ENCODE assay signal across 25 mouse cellular contexts in genomic region chr3:53032432-53032831, GRCm38 (mm10). TPM values are rescaled to one million over a fixed set of nuclear protein-coding genes. Genes with fewer than 3 reads are reported as not detected.
DNase-seq lines count a peak whose midpoint lies in the region; ATAC-seq and TF ChIP-seq lines count a peak whose summit lies in the region.
"Had no signal": no experiment of that assay in that cellular context is flagged by ENCODE, and none has a peak within 500 bp of the region (broad histone marks: within the 10 kb centered on the region; RNA-seq: fewer than 3 reads in every experiment).

No protein-coding gene starts in this region.

- no peaks in the 10 kb centered on the region for H3K79me2 ChIP-seq in MEL (ENCODE audit: control insufficient read depth, insufficient read depth, low read length, poor library complexity)

- no peak overlapping the region for H3K9ac ChIP-seq in MEL (ENCODE audit: control insufficient read depth, low read depth, low read length, poor library complexity, severe bottlenecking)
- no peak overlapping the region for H3K9ac ChIP-seq in forebrain, embryonic 13.5 days
- H3K9ac ChIP-seq: embryonic facial prominence, embryonic 12.5 days; heart, embryonic 15.5 days; hindbrain, embryonic 13.5 days had no signal

- no peak for TF ChIP-seq RAD21 in MEL (IDR thresholded peaks at IDR 0.05; ENCODE audit: low read depth, low read length)

- no peak overlapping the region for H3K4me3 ChIP-seq in spleen, adult 2 months (ENCODE audit: extremely low read depth, insufficient read depth, insufficient read length)
- H3K4me3 ChIP-seq in MEL (ENCODE audit: control insufficient read depth in 1 of 2, insufficient read depth in 1 of 2, low read depth in 2 of 2, low read length in 2 of 2) = peak overlapping the region in 1 of 2 experiments; percentile 29; a peak in 1 of 4 replicates
- no peak overlapping the region for H3K4me3 ChIP-seq in thymus, adult 2 months (ENCODE audit: control insufficient read depth, insufficient read depth, low read length)
- H3K4me3 ChIP-seq in forebrain, embryonic 13.5 days = no peak overlapping the region
- H3K4me3 ChIP-seq: embryonic facial prominence, embryonic 12.5 days; heart, embryonic 15.5 days; hindbrain, embryonic 13.5 days had no signal

- H3K4me1 ChIP-seq in spleen, adult 2 months (ENCODE audit: control insufficient read depth, insufficient read depth, insufficient read length) = no peaks in the 10 kb centered on the region; the same call in 1 of the 2 replicates
- H3K4me1 ChIP-seq in MEL (ENCODE audit: control insufficient read depth in 1 of 2, insufficient read depth in 2 of 2, low read length in 2 of 2) = peaks cover 0 to 18% of the 10 kb centered on the region in 2 experiments; a peak in 2 of 4 replicates
- peaks cover 21% of the 10 kb centered on the region for H3K4me1 ChIP-seq in thymus, adult 2 months (replicated peaks; ENCODE audit: control insufficient read depth, insufficient read depth, low read length)
- H3K4me1 ChIP-seq in forebrain, embryonic 13.5 days = no peaks in the 10 kb centered on the region
- H3K4me1 ChIP-seq: embryonic facial prominence, embryonic 12.5 days; hindbrain, embryonic 13.5 days had no signal

- no peak overlapping the region for H3K4me2 ChIP-seq in forebrain, embryonic 13.5 days
- H3K4me2 ChIP-seq: embryonic facial prominence, embryonic 12.5 days; heart, embryonic 15.5 days; hindbrain, embryonic 13.5 days had no signal

- TF ChIP-seq CTCF in spleen, adult 2 months (IDR thresholded peaks at IDR 0.05; ENCODE audit: extremely low read depth, insufficient read depth, insufficient read length, insufficient replicate concordance) = no peak
- no peak for TF ChIP-seq CTCF in MEL (IDR thresholded peaks at IDR 0.05 in 2 of 3, conservative IDR thresholded peaks at IDR 0.05 in 1 of 3; ENCODE audit: control insufficient read depth in 1 of 3, insufficient read depth in 1 of 3, low read depth in 2 of 3, low read length in 3 of 3, poor library complexity in 1 of 3, severe bottlenecking in 1 of 3)
- TF ChIP-seq CTCF in thymus, adult 2 months (IDR thresholded peaks at IDR 0.05; ENCODE audit: borderline replicate concordance, control insufficient read depth, extremely low read depth, insufficient read depth, low read length, poor library complexity) = no peak

- no peaks in the 10 kb centered on the region for H3K27me3 ChIP-seq in spleen, adult 2 months (ENCODE audit: control insufficient read depth, insufficient read depth, low read length)
- no peaks in the 10 kb centered on the region; a peak in 1 of 4 replicates for H3K27me3 ChIP-seq in MEL (ENCODE audit: control insufficient read depth in 1 of 2, insufficient read depth in 2 of 2, low read length in 2 of 2)
- H3K27me3 ChIP-seq in thymus, adult 2 months (ENCODE audit: control insufficient read depth, insufficient read depth, low read length) = no peaks in the 10 kb centered on the region
- no peaks in the 10 kb centered on the region for H3K27me3 ChIP-seq in forebrain, embryonic 13.5 days
- H3K27me3 ChIP-seq: embryonic facial prominence, embryonic 12.5 days; heart, embryonic 15.5 days; Patski had no signal

- ATAC-seq in forebrain, embryonic 13.5 days = no peak
- ATAC-seq: forebrain, embryonic 14.5 days; inflammation-experienced regulatory T-cells, adult 6 months; Patski had no signal

- DNase-seq in spleen, adult 2 months (ENCODE audit: low read depth in 1 of 2, low spot score in 2 of 2) = no peak
- DNase-seq in spleen, adult 18-20 months = no peak
- DNase-seq in MEL (ENCODE audit: low read depth, low spot score) = peak; percentile 43
- peak; percentile 47 for DNase-seq in thymus, adult 2 months
- DNase-seq in thymus, postnatal 4 days = peak; percentile 60
- DNase-seq in kidney, postnatal 36 days = no peak
- DNase-seq in neural tube, embryonic 10.5 days (ENCODE audit: extremely low spot score, low spot score) = no peak
- DNase-seq: adrenal gland, adult 2 months; cerebellum, adult 11 months; cerebellum, adult 9-11 months; gastrocnemius, postnatal 10 days; heart, adult 11 months; heart, postnatal 36 days; kidney, adult 2 months; lung, postnatal 4 days; midbrain, embryonic 14.5 days had no signal

- H3K27ac ChIP-seq in spleen, adult 2 months (ENCODE audit: insufficient read depth, low read length) = peak overlapping the region; percentile 68; the same call in 1 of the 2 replicates
- H3K27ac ChIP-seq in MEL (ENCODE audit: control insufficient read depth, low read depth, low read length) = peak overlapping the region; percentile 29; the same call in 1 of the 2 replicates
- H3K27ac ChIP-seq in thymus, adult 2 months (ENCODE audit: control insufficient read depth, insufficient read depth, low read length) = peak overlapping the region; percentile 93
- no peak overlapping the region for H3K27ac ChIP-seq in forebrain, embryonic 13.5 days
- H3K27ac ChIP-seq: embryonic facial prominence, embryonic 12.5 days; heart, embryonic 15.5 days; hindbrain, embryonic 13.5 days; kidney, postnatal 0 days had no signal

- no peak for TF ChIP-seq POLR2A in spleen, adult 2 months (IDR thresholded peaks at IDR 0.05; ENCODE audit: low read depth, low read length)
- no peak for TF ChIP-seq POLR2A in MEL (IDR thresholded peaks at IDR 0.05; ENCODE audit: control insufficient read depth in 1 of 2, insufficient read depth in 1 of 2, low read depth in 1 of 2, low read length in 2 of 2, poor library complexity in 1 of 2)
- no peak for TF ChIP-seq POLR2A in thymus, adult 2 months (IDR thresholded peaks at IDR 0.05; ENCODE audit: control insufficient read depth, extremely low read depth, insufficient read depth, low read length, poor library complexity)

- no peaks in the 10 kb centered on the region for H3K36me3 ChIP-seq in spleen, adult 2 months (ENCODE audit: control insufficient read depth, insufficient read depth, low read length)
- peaks cover 0 to 6% of the 10 kb centered on the region in 2 experiments; a peak in 2 of 4 replicates for H3K36me3 ChIP-seq in MEL (ENCODE audit: control insufficient read depth in 1 of 2, insufficient read depth in 2 of 2, low read length in 2 of 2)
- no peaks in the 10 kb centered on the region for H3K36me3 ChIP-seq in thymus, adult 2 months (ENCODE audit: control insufficient read depth, insufficient read depth, low read length)
- no peaks in the 10 kb centered on the region for H3K36me3 ChIP-seq in forebrain, embryonic 13.5 days (ENCODE audit: poor library complexity, severe bottlenecking)
- H3K36me3 ChIP-seq: embryonic facial prominence, embryonic 12.5 days; heart, embryonic 15.5 days; hindbrain, embryonic 13.5 days had no signal

- WGBS in spleen, adult 2 months = 47% methylated on average over 5 of the region's 5 CpGs
- WGBS in thymus, adult 2 months = 45% methylated on average over 5 of the region's 5 CpGs
- WGBS in forebrain, embryonic 13.5 days = 90% methylated on average over 5 of the region's 5 CpGs

- H3K9me3 ChIP-seq in MEL (replicated peaks; ENCODE audit: insufficient read depth, low read length) = no peaks in the 10 kb centered on the region
- H3K9me3 ChIP-seq in forebrain, embryonic 13.5 days (replicated peaks) = no peaks in the 10 kb centered on the region
- H3K9me3 ChIP-seq: embryonic facial prominence, embryonic 12.5 days; heart, embryonic 15.5 days; hindbrain, embryonic 13.5 days had no signal

- TF ChIP-seq EP300 in MEL (IDR thresholded peaks at IDR 0.05; ENCODE audit: low read depth in 1 of 2, low read length in 2 of 2) = peak; percentile 74 to 77

TF ChIP-seq in MEL, 35 proteins besides CTCF, POLR2A, EP300 and RAD21:
- no peak for TF ChIP-seq ZC3H11A (IDR thresholded peaks at IDR 0.05; ENCODE audit: low read depth, low read length)
- TF ChIP-seq TCF12 (IDR thresholded peaks at IDR 0.05; ENCODE audit: low read depth, low read length) = peak; percentile 84
- TF ChIP-seq USF1 (IDR thresholded peaks at IDR 0.05; ENCODE audit: low read depth, low read length) = no peak
- no peak for TF ChIP-seq E2F4 (IDR thresholded peaks at IDR 0.05; ENCODE audit: borderline replicate concordance, low read depth, low read length)
- peak; percentile 62 for TF ChIP-seq SIN3A (IDR thresholded peaks at IDR 0.05; ENCODE audit: low read length)
- no peak for TF ChIP-seq POLR2AphosphoS5 (IDR thresholded peaks at IDR 0.05; ENCODE audit: borderline replicate concordance, low read depth, low read length)
- no peak for TF ChIP-seq CHD2 (IDR thresholded peaks at IDR 0.05; ENCODE audit: low read length)
- 0 out of 2 replicates have a peak, but pooled peaks have one; percentile 43 for TF ChIP-seq HCFC1 (IDR thresholded peaks at IDR 0.05; ENCODE audit: low read depth, low read length)
- peak; percentile 91 for TF ChIP-seq GATA1 (IDR thresholded peaks at IDR 0.05; ENCODE audit: low read depth, low read length)
- peak; percentile 94 for TF ChIP-seq ETS1 (IDR thresholded peaks at IDR 0.05; ENCODE audit: low read depth, low read length)
- 0 out of 2 replicates have a peak, but pooled peaks have one; percentile 38 for TF ChIP-seq RCOR1 (IDR thresholded peaks at IDR 0.05; ENCODE audit: low read depth, low read length)
- TF ChIP-seq JUND (IDR thresholded peaks at IDR 0.05; ENCODE audit: low read depth, low read length) = no peak
- TF ChIP-seq ELF1 (IDR thresholded peaks at IDR 0.05; ENCODE audit: low read depth, low read length) = peak; percentile 67
- TF ChIP-seq CHD1 (IDR thresholded peaks at IDR 0.05; ENCODE audit: low read depth, low read length) = no peak
- no peak for TF ChIP-seq MAZ (IDR thresholded peaks at IDR 0.05; ENCODE audit: low read depth, low read length)

RNA-seq across cellular contexts. Expression of gene Lhfp, which starts 8.9 kb away (rescaled TPM):
- polyA plus RNA-seq in spleen, adult 2 months (2012; rRNA removed) = 87.1 and 88.7 TPM in 2 replicates
- not detected in 2 replicates for total RNA-seq in MEL (2012; rRNA removed)
- polyA plus RNA-seq in MEL (2012; ENCODE audit: insufficient read depth in 1 of 2, insufficient read length in 2 of 2, low read depth in 1 of 2, low replicate concordance in 2 of 2, missing spikeins in 1 of 2) = not detected
- 10.5 and 18.7 TPM in 2 replicates for polyA plus RNA-seq in thymus, adult 2 months (2012; rRNA removed)
- polyA plus RNA-seq in forebrain, embryonic 13.5 days (2015; fragmentation: Nextera tagmentation; extraction: Ambion mirVana) = 23.9 and 27.3 TPM in 2 replicates
- total RNA-seq: megakaryocyte-erythroid progenitor cell, adult 5-6 weeks had no signal
- polyA plus RNA-seq: inflammation-experienced regulatory T-cells, adult 6 months had no signal

RNA-seq across cellular contexts. Expression of gene Cog6, which starts 15.4 kb away (rescaled TPM):
- polyA plus RNA-seq in spleen, adult 2 months (2012; rRNA removed) = 7.0 and 7.2 TPM in 2 replicates
- 15.6 and 16.6 TPM in 2 replicates for total RNA-seq in MEL (2012; rRNA removed)
- polyA plus RNA-seq in MEL (2012; ENCODE audit: insufficient read depth in 1 of 2, insufficient read length in 2 of 2, low read depth in 1 of 2, low replicate concordance in 2 of 2, missing spikeins in 1 of 2) = 10 to 100 TPM in 1 of 2 experiments, not detected in 1; 21.6 TPM
- 22.3 and 26.8 TPM in 2 replicates for polyA plus RNA-seq in thymus, adult 2 months (2012; rRNA removed)
- 55.2 and 55.4 TPM in 2 replicates for polyA plus RNA-seq in forebrain, embryonic 13.5 days (2015; fragmentation: Nextera tagmentation; extraction: Ambion mirVana)

Comparison
In these comparisons a context has a peak if more than half of its experiments do, and no peak if none do; other contexts are left out.
1. DNase-seq: peak in MEL (single experiment), thymus, adult 2 months (single experiment) and thymus, postnatal 4 days (single experiment); none in spleen, adult 2 months (0 of 2), spleen, adult 18-20 months (0 of 2), kidney, postnatal 36 days (0 of 2) and neural tube, embryonic 10.5 days (single experiment).
2. RNA of gene Lhfp, which starts 8.9 kb away (polyA plus RNA-seq): 87.1 to 88.7 TPM in spleen, adult 2 months, 23.9 to 27.3 TPM in forebrain, embryonic 13.5 days and 10.5 to 18.7 TPM in thymus, adult 2 months; not detected in MEL; every median in the first group is over 10 times any median in the second.